Mouse (Mus musculus) embryonic facial prominence, embryonic 15.5 days (tissue): Measurements from ENCODE around the gene C130079G13Rik. TPM values are rescaled to one million over a fixed set of nuclear protein-coding genes. Genes with fewer than 3 reads are reported as not detected.
"Not testable (repeated sequence)": the region's sequence is repeated elsewhere in the genome, so short reads cannot be mapped to it uniquely, and the experiment has no call there.

ENCODE experiments used
- ATAC-seq: fragments of 200-750 bp; cut with Nextera tagmentation; 2 replicates; pipeline ENCODE4 v1.8.0; 2017; ENCODE audit warnings: low read depth, moderate TSS enrichment; ENCODE audit not compliant: insufficient number of reproducible peaks, low FRiP score, low TSS enrichment
- H3K27ac ChIP-seq: fragments of 300-500 bp; sonication (generic); replicated peaks from 2 replicates; pipeline ENCODE4 v1.5.1; 2015; ENCODE audit warnings: mild to moderate bottlenecking, inconsistent platforms
- H3K27me3 ChIP-seq: fragments of 300-500 bp; sonication (generic); 2 replicates; pipeline ENCODE4 v1.6.1; 2015; ENCODE audit warnings: inconsistent platforms
- H3K36me3 ChIP-seq: fragments of 300-500 bp; sonication (generic); 2 replicates; pipeline ENCODE4 v1.6.1; 2015; ENCODE audit warnings: mild to moderate bottlenecking, inconsistent platforms
- H3K4me1 ChIP-seq: fragments of 300-500 bp; sonication (generic); 2 replicates; pipeline ENCODE4 v1.6.1; 2015; ENCODE audit warnings: inconsistent platforms
- H3K4me2 ChIP-seq: fragments of 300-500 bp; sonication (generic); replicated peaks from 2 replicates; pipeline ENCODE4 v1.6.1; 2015; ENCODE audit warnings: mild to moderate bottlenecking, inconsistent platforms
- H3K4me3 ChIP-seq: fragments of 300-500 bp; sonication (generic); replicated peaks from 2 replicates; pipeline ENCODE4 v1.5.1; 2015; ENCODE audit warnings: mild to moderate bottlenecking, inconsistent platforms
- H3K9ac ChIP-seq: fragments of 300-500 bp; sonication (generic); 2 replicates; pipeline ENCODE4 v1.6.1; 2015; ENCODE audit warnings: inconsistent platforms
- H3K9me3 ChIP-seq: fragments of 300-500 bp; sonication (generic); replicated peaks from 2 replicates; pipeline ENCODE4 v1.6.1; 2016; ENCODE audit warnings: inconsistent platforms
- WGBS: fragments of 180-500 bp; shearing (Covaris S2); methylation state at CpG from one replicate; pipeline ENCODE4 v1.1.7; 2015; 5-methylcytosine and 5-hydroxymethylcytosine counted together
- polyA plus RNA-seq: library from polyadenylated mRNA; unstranded; fragments of >200 nt; fragmentation: Nextera tagmentation; extraction: Ambion mirVana; gene quantifications from 2 replicates; pipeline ENCODE4 v1.2.1, GENCODE M21; 2015

The C130079G13Rik gene
- polyA plus RNA-seq = 2.8 and 3.1 TPM in 2 replicates

GRCm38 (mm10) chr3:59924914-59925313 lies at the start of gene C130079G13Rik:
Gene C130079G13Rik (plus strand): TSS chr3:59925214.
- H3K36me3 ChIP-seq = no peaks in the 10 kb centered on the region
- H3K4me2 ChIP-seq = no peak within 1 kb of the TSS

GRCm38 (mm10) chr3:59877601-59878000 lies 47.4 kb upstream of the C130079G13Rik start:
- not testable (repeated sequence) for H3K9me3 ChIP-seq, H3K4me1 ChIP-seq, H3K9ac ChIP-seq, H3K36me3 ChIP-seq, H3K27ac ChIP-seq, H3K4me2 ChIP-seq, H3K27me3 ChIP-seq, ATAC-seq, H3K4me3 ChIP-seq
- 40% methylated on average over 1 of the region's 1 CpGs for WGBS

More at GRCm38 (mm10) chr3:59924914-59925313, at the start of gene C130079G13Rik:
- WGBS = 74% methylated on average over 2 of the region's 2 CpGs
- Histone ChIP-seq H3K27ac (no peak within 1 kb of the TSS), H3K4me1 (no peaks in the 10 kb centered on the region), H3K27me3 (no peaks in the 10 kb centered on the region), H3K9me3 (no peaks in the 10 kb centered on the region), H3K4me3 (no peak within 1 kb of the TSS), H3K9ac (no peak within 1 kb of the TSS)
- ATAC-seq = no peak

- not testable (repeated sequence) for H3K4me2 ChIP-seq, H3K27me3 ChIP-seq, H3K4me3 ChIP-seq, ATAC-seq, H3K4me1 ChIP-seq, H3K27ac ChIP-seq, H3K9me3 ChIP-seq, H3K9ac ChIP-seq, H3K36me3 ChIP-seq
- WGBS = 75% methylated on average over 7 of the region's 7 CpGs
These were observed 45.0 kb upstream of the C130079G13Rik start for GRCm38 (mm10) chr3:59879801-59880554.

GRCm38 (mm10) chr3:59893276-59893675 lies 31.7 kb upstream of the C130079G13Rik start:
- no peak for ATAC-seq
- Histone ChIP-seq H3K27me3 (no peaks in the 10 kb centered on the region), H3K36me3 (no peaks in the 10 kb centered on the region), H3K27ac (no peak overlapping the region), H3K4me1 (no peaks in the 10 kb centered on the region), H3K4me2 (no peak overlapping the region), H3K9me3 (no peaks in the 10 kb centered on the region), H3K9ac (no peak overlapping the region), H3K4me3 (no peak overlapping the region)
- WGBS = 65% methylated on average over 2 of the region's 2 CpGs

GRCm38 (mm10) chr3:59934621-59935020 lies 9.6 kb downstream of the C130079G13Rik start:
- 72% methylated on average over 1 of the region's 1 CpGs for WGBS
- ATAC-seq = no peak

GRCm38 (mm10) chr3:59947294-59947950 lies 22.4 kb downstream of the C130079G13Rik start:
- Histone ChIP-seq H3K27me3 (no peaks in the 10 kb centered on the region), H3K9me3 (no peaks in the 10 kb centered on the region), H3K9ac (no peak overlapping the region), H3K4me1 (no peaks in the 10 kb centered on the region), H3K27ac (no peak overlapping the region), H3K4me3 (no peak overlapping the region), H3K4me2 (no peak overlapping the region), H3K36me3 (no peaks in the 10 kb centered on the region)
- WGBS = 88% methylated on average over 10 of the region's 10 CpGs
- no peak for ATAC-seq

More at GRCm38 (mm10) chr3:59934621-59935020, 9.6 kb downstream of the C130079G13Rik start:
- H3K4me1 ChIP-seq = no peaks in the 10 kb centered on the region
- H3K27me3 ChIP-seq = no peaks in the 10 kb centered on the region
- no peak overlapping the region for H3K9ac ChIP-seq
- no peaks in the 10 kb centered on the region for H3K9me3 ChIP-seq
- no peaks in the 10 kb centered on the region for H3K36me3 ChIP-seq
- no peak overlapping the region for H3K4me2 ChIP-seq
- no peak overlapping the region for H3K4me3 ChIP-seq
- no peak overlapping the region for H3K27ac ChIP-seq

GRCm38 (mm10) chr3:59970891-59971290 lies 45.9 kb downstream of the C130079G13Rik start:
- ATAC-seq = no peak
- Histone ChIP-seq H3K4me3 (no peak overlapping the region), H3K9me3 (no peaks in the 10 kb centered on the region), H3K4me2 (no peak overlapping the region), H3K36me3 (no peaks in the 10 kb centered on the region), H3K27ac (no peak overlapping the region), H3K4me1 (no peaks in the 10 kb centered on the region), H3K27me3 (no peaks in the 10 kb centered on the region), H3K9ac (no peak overlapping the region)
- WGBS = 74% methylated on average over 5 of the region's 5 CpGs

- Histone ChIP-seq H3K4me2 (no peak overlapping the region), H3K36me3 (no peaks in the 10 kb centered on the region), H3K27ac (no peak overlapping the region), H3K4me3 (no peak overlapping the region), H3K27me3 (no peaks in the 10 kb centered on the region), H3K4me1 (no peaks in the 10 kb centered on the region), H3K9me3 (no peaks in the 10 kb centered on the region), H3K9ac (no peak overlapping the region)
- no peak for ATAC-seq
These were observed 49.6 kb downstream of the C130079G13Rik start for GRCm38 (mm10) chr3:59974591-59974990.

Other genes starting within 250 kb of the C130079G13Rik start
- gene Gm5538, start 195.4 kb upstream of the C130079G13Rik start, polyA plus RNA-seq = not detected in 2 replicates
- gene Gm8298, start 64.2 kb upstream of the C130079G13Rik start, polyA plus RNA-seq = not detected in 2 replicates
- gene Aadacl2, start 81.5 kb downstream of the C130079G13Rik start, polyA plus RNA-seq = 3.5 and 3.6 TPM in 2 replicates
- 0.95 and 0.99 TPM in 2 replicates for gene Aadac, start 100.5 kb downstream of the C130079G13Rik start, polyA plus RNA-seq
- 0.93 and 1.0 TPM in 2 replicates for gene Sucnr1, start 156.7 kb downstream of the C130079G13Rik start, polyA plus RNA-seq